Mouse (Mus musculus): ENCODE measurements around the gene Krtap5-1. TPM values are rescaled to one million over a fixed set of nuclear protein-coding genes. Genes with fewer than 3 reads are reported as not detected.
"Not testable (repeated sequence)": the region's sequence is repeated elsewhere in the genome, so short reads cannot be mapped to it uniquely, and the experiment has no call there.

Krtap5-1 gene
- total RNA-seq (2017), result not detected in 2 replicates

GRCm38 (mm10) chr7:142297018-142297417, at the start of gene Krtap5-1:
Gene Krtap5-1, minus strand, starts transcription at chr7:142297118.
- not testable (repeated sequence) for ATAC-seq (replicated peaks in 1 of 2; ENCODE audit: insufficient read depth in 1 of 2, low FRiP score in 2 of 2, low TSS enrichment in 1 of 2, low read depth in 1 of 2, poor library complexity in 2 of 2, severe bottlenecking in 2 of 2)

GRCm38 (mm10) chr7:142342247-142342640, 45.3 kb upstream of the Krtap5-1 start:
- no peak for ATAC-seq (replicated peaks in 1 of 2; ENCODE audit: insufficient read depth in 1 of 2, low FRiP score in 2 of 2, low TSS enrichment in 1 of 2, low read depth in 1 of 2, poor library complexity in 2 of 2, severe bottlenecking in 2 of 2)

- ATAC-seq (replicated peaks in 1 of 2; ENCODE audit: insufficient read depth in 1 of 2, low FRiP score in 2 of 2, low TSS enrichment in 1 of 2, low read depth in 1 of 2, poor library complexity in 2 of 2, severe bottlenecking in 2 of 2), result no peak
These were observed 44.8 kb upstream of the Krtap5-1 start for GRCm38 (mm10) chr7:142341564-142342246.

GRCm38 (mm10) chr7:142340269-142340970, 43.5 kb upstream of the Krtap5-1 start:
- peak; percentile 97 to 98 for ATAC-seq (replicated peaks in 1 of 2; ENCODE audit: insufficient read depth in 1 of 2, low FRiP score in 2 of 2, low TSS enrichment in 1 of 2, low read depth in 1 of 2, poor library complexity in 2 of 2, severe bottlenecking in 2 of 2)

- no peak for ATAC-seq (replicated peaks in 1 of 2; ENCODE audit: insufficient read depth in 1 of 2, low FRiP score in 2 of 2, low TSS enrichment in 1 of 2, low read depth in 1 of 2, poor library complexity in 2 of 2, severe bottlenecking in 2 of 2)
These were observed 38.2 kb upstream of the Krtap5-1 start for GRCm38 (mm10) chr7:142335151-142335550.

GRCm38 (mm10) chr7:142334246-142334645, 37.3 kb upstream of the Krtap5-1 start:
- ATAC-seq (replicated peaks in 1 of 2; ENCODE audit: insufficient read depth in 1 of 2, low FRiP score in 2 of 2, low TSS enrichment in 1 of 2, low read depth in 1 of 2, poor library complexity in 2 of 2, severe bottlenecking in 2 of 2), result peak; percentile 68 to 85; a peak in 3 of 4 replicates

- not testable (repeated sequence) for ATAC-seq (replicated peaks in 1 of 2; ENCODE audit: insufficient read depth in 1 of 2, low FRiP score in 2 of 2, low TSS enrichment in 1 of 2, low read depth in 1 of 2, poor library complexity in 2 of 2, severe bottlenecking in 2 of 2)
These were observed 35.8 kb upstream of the Krtap5-1 start for GRCm38 (mm10) chr7:142332741-142333140.

GRCm38 (mm10) chr7:142331281-142331680, 34.4 kb upstream of the Krtap5-1 start:
- ATAC-seq (replicated peaks in 1 of 2; ENCODE audit: insufficient read depth in 1 of 2, low FRiP score in 2 of 2, low TSS enrichment in 1 of 2, low read depth in 1 of 2, poor library complexity in 2 of 2, severe bottlenecking in 2 of 2), result no peak

- no peak for ATAC-seq (replicated peaks in 1 of 2; ENCODE audit: insufficient read depth in 1 of 2, low FRiP score in 2 of 2, low TSS enrichment in 1 of 2, low read depth in 1 of 2, poor library complexity in 2 of 2, severe bottlenecking in 2 of 2)
These were observed 33.4 kb upstream of the Krtap5-1 start for GRCm38 (mm10) chr7:142330271-142330724.

GRCm38 (mm10) chr7:142328507-142328906, 31.6 kb upstream of the Krtap5-1 start:
- ATAC-seq (replicated peaks in 1 of 2; ENCODE audit: insufficient read depth in 1 of 2, low FRiP score in 2 of 2, low TSS enrichment in 1 of 2, low read depth in 1 of 2, poor library complexity in 2 of 2, severe bottlenecking in 2 of 2), result no peak

GRCm38 (mm10) chr7:142326714-142327445, 30.0 kb upstream of the Krtap5-1 start:
- no peak for ATAC-seq (replicated peaks in 1 of 2; ENCODE audit: insufficient read depth in 1 of 2, low FRiP score in 2 of 2, low TSS enrichment in 1 of 2, low read depth in 1 of 2, poor library complexity in 2 of 2, severe bottlenecking in 2 of 2)

- ATAC-seq (replicated peaks in 1 of 2; ENCODE audit: insufficient read depth in 1 of 2, low FRiP score in 2 of 2, low TSS enrichment in 1 of 2, low read depth in 1 of 2, poor library complexity in 2 of 2, severe bottlenecking in 2 of 2), result no peak
These were observed 26.6 kb upstream of the Krtap5-1 start for GRCm38 (mm10) chr7:142323396-142324117.

GRCm38 (mm10) chr7:142322641-142323040, 25.7 kb upstream of the Krtap5-1 start:
- ATAC-seq (replicated peaks in 1 of 2; ENCODE audit: insufficient read depth in 1 of 2, low FRiP score in 2 of 2, low TSS enrichment in 1 of 2, low read depth in 1 of 2, poor library complexity in 2 of 2, severe bottlenecking in 2 of 2), result no peak

- ATAC-seq (replicated peaks in 1 of 2; ENCODE audit: insufficient read depth in 1 of 2, low FRiP score in 2 of 2, low TSS enrichment in 1 of 2, low read depth in 1 of 2, poor library complexity in 2 of 2, severe bottlenecking in 2 of 2), result not testable (repeated sequence)
These were observed 24.9 kb upstream of the Krtap5-1 start for GRCm38 (mm10) chr7:142321637-142322306.

GRCm38 (mm10) chr7:142320906-142321305, 24.0 kb upstream of the Krtap5-1 start:
- no peak for ATAC-seq (replicated peaks in 1 of 2; ENCODE audit: insufficient read depth in 1 of 2, low FRiP score in 2 of 2, low TSS enrichment in 1 of 2, low read depth in 1 of 2, poor library complexity in 2 of 2, severe bottlenecking in 2 of 2)

- ATAC-seq (replicated peaks in 1 of 2; ENCODE audit: insufficient read depth in 1 of 2, low FRiP score in 2 of 2, low TSS enrichment in 1 of 2, low read depth in 1 of 2, poor library complexity in 2 of 2, severe bottlenecking in 2 of 2), result no peak
These were observed 22.2 kb upstream of the Krtap5-1 start for GRCm38 (mm10) chr7:142319124-142319523.

- ATAC-seq (replicated peaks in 1 of 2; ENCODE audit: insufficient read depth in 1 of 2, low FRiP score in 2 of 2, low TSS enrichment in 1 of 2, low read depth in 1 of 2, poor library complexity in 2 of 2, severe bottlenecking in 2 of 2), result no peak
These were observed 20.3 kb upstream of the Krtap5-1 start for GRCm38 (mm10) chr7:142317216-142317615.

Data from hematopoietic stem cell, adult 5-6 weeks (primary cell).